Mouse (Mus musculus): ENCODE results near the gene Uimc1.

Gene Uimc1

DNA sequence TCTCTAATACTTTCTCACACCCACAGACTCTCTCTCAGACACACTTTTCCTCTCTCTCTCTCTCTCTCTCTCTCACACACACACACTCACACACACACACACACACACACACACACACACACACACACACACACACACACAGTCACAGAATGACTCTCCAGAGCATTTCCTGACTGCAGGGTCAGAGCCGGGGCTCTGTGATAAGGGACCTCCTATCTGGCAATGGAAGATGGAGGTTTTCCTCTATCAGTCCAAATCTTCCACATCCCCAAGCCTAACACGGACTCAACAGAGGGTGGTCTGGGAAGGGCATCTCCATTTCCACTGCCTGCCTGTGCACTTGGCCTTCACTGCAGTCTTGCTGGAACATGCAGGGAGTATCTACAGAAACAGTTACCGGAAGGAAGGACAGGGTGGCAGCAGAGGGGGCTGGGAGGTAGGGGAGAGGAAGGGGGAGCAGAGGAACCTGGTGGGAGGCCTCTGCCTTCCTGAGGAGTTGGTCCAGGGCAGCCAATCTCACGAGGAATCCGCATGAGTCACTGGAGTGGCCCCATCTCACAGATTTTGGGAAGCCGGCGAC is 111.8 kb downstream of the Uimc1 start:
- no peak for DNase-seq

DNA sequence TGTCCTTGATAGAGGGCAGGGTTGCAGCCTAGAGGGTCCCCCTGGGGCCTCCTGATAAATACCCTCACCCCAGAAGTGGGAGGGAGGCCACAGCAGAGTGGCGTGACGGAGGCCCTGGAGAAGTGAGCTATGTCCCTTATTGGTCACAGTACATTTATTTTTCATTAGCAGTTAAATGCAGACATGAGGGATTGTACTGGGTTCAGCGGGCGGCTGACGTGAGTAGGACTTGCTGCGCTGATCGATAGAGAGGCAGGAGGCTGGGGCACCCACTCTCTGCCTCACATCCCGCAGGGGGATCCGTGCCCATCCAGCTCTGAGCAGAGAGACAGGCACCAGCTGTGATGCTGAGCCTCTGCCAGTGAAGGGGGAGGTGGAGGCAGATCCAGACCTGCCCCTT is 112.7 kb downstream of the Uimc1 start:
- no peak for DNase-seq

DNA sequence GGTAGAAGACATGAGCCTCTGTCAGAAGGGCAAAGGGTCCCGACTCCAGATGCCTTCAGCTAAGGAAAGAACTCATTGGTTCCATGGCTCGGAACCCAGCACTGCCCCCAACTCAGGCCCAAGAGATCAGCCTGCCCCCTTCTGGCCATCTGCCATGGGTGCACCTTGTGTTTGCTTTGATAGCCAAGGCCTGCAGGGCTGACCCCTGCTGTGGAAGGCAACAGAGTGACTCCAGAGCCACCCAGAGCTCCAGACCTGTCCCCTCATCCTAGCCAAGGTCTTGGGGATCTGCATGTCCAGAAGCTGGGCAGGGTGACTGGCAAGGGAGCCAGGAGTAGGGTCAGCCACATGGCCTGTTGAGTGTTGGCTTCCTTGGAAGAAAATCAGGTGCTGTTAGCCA is 116.5 kb downstream of the Uimc1 start:
- peak; percentile 59 for DNase-seq

DNA sequence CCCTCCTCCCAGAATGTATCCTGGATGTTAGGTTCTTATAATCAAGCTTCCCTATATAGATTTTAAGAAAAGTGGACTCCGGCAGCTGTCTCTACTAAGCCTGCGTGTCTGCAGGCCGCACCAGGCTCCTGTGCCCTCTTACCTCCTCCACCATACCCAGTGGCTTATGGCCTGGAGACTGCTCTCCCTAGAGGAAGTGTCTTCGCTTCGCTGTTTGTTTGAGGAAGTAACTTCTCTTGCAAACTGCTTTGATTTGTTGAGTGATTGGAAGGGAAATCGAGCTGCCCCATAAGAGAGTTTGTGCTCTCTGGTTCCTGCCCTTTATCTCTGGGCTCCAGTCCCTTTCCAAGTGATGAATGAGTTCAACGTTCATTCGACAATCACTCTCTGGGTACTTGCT is 117.1 kb downstream of the Uimc1 start:
- DNase-seq, result no peak

DNA sequence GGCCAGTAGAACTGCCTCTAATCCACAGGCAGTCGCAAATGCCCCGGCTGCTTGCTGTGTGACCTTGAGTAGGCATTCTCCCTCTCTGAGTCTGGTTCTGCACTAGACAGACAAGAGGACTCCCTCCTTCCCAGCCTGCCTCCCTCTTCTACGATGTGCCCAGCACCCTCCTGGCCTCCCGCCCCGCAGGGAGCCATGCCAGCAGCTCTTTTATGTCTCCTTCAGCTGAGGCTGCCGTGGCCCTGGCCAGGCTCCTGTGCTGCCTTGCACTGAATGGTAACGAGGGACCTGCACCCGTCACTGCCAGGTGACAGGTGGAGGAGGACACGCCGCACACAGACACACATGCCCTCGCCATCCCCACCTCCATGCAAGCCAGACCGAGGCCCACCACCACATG is 119.1 kb downstream of the Uimc1 start:
- DNase-seq, result peak; percentile 68

DNA sequence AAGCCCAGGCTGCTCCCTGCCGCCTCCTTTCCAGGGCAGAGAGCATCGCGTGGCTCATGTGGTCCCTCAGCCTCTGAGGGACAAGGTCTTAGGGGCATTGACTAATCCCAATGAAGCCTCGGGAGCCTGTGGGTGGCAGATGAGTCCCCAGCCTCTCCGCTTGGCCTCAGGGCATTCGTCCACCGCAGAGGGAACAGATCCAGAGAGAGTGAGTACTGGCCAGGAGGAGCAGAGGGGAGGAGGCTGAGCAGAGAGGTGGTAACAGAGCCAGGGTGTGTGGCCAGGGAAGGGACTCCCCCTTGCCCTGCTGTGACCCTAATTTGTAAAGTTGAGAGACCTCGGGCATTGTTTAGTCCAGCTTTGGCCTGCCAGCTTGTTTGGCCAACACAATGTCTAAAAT is 121.3 kb downstream of the Uimc1 start:
- peak; percentile 77 for DNase-seq
